Mouse (Mus musculus) skeletal muscle tissue, adult 2 months (tissue): Measurements from ENCODE around the gene Gypa.
A peak's percentile ranks its signal among the peaks of the same experiment; 100 is the strongest.

Experiments used
- DNase-seq: peaks from one replicate; pipeline ENCODE4 v3.0.0-alpha.2; 2012; ENCODE audit warnings: low read depth, low spot score

Gypa gene

GRCm38 (mm10) chr8:80493523-80494345 is at the start of gene Gypa:
Gene Gypa (plus strand): TSS chr8:80493781.
- peak; percentile 21 for DNase-seq

- no peak for DNase-seq
Observed at GRCm38 (mm10) chr8:80444534-80445072, 49.0 kb upstream of the Gypa start.

- no peak for DNase-seq
Observed at GRCm38 (mm10) chr8:80447217-80447616, 46.4 kb upstream of the Gypa start.

- no peak for DNase-seq
Observed at GRCm38 (mm10) chr8:80451938-80452690, 41.5 kb upstream of the Gypa start.

GRCm38 (mm10) chr8:80463450-80463917 is 30.1 kb upstream of the Gypa start:
- DNase-seq: no peak

GRCm38 (mm10) chr8:80474971-80475370 is 18.6 kb upstream of the Gypa start:
- DNase-seq: no peak

- no peak for DNase-seq
Observed at GRCm38 (mm10) chr8:80478156-80478555, 15.4 kb upstream of the Gypa start.

- no peak for DNase-seq
Observed at GRCm38 (mm10) chr8:80479129-80479528, 14.5 kb upstream of the Gypa start.

- no peak for DNase-seq
Observed at GRCm38 (mm10) chr8:80482173-80482572, 11.4 kb upstream of the Gypa start.

GRCm38 (mm10) chr8:80482822-80483774 is 10.5 kb upstream of the Gypa start:
- no peak for DNase-seq

- no peak for DNase-seq
Observed at GRCm38 (mm10) chr8:80491562-80491961, 2.0 kb upstream of the Gypa start.

GRCm38 (mm10) chr8:80492987-80493441 is 567 bp upstream of the Gypa start:
- DNase-seq: peak; percentile 34

- no peak for DNase-seq
Observed at GRCm38 (mm10) chr8:80494346-80494660, 722 bp downstream of the Gypa start.

- DNase-seq: no peak
Observed at GRCm38 (mm10) chr8:80494819-80495218, 1.2 kb downstream of the Gypa start.

GRCm38 (mm10) chr8:80495527-80495926 is 1.9 kb downstream of the Gypa start:
- DNase-seq: no peak

GRCm38 (mm10) chr8:80497323-80497722 is 3.7 kb downstream of the Gypa start:
- no peak for DNase-seq

GRCm38 (mm10) chr8:80500244-80500643 is 6.7 kb downstream of the Gypa start:
- peak; percentile 19 for DNase-seq

GRCm38 (mm10) chr8:80500773-80501172 is 7.2 kb downstream of the Gypa start:
- no peak for DNase-seq

GRCm38 (mm10) chr8:80501283-80501682 is 7.7 kb downstream of the Gypa start:
- peak; percentile 10 for DNase-seq

GRCm38 (mm10) chr8:80526382-80527355 is 33.1 kb downstream of the Gypa start:
- DNase-seq: no peak
